Mouse (Mus musculus) liver, adult 2 months (tissue): ENCODE measurements around the gene Prss21. TPM values are rescaled to one million over a fixed set of nuclear protein-coding genes. Genes with fewer than 3 reads are reported as not detected.

Experiments used
- DNase-seq: peaks from one replicate; pipeline ENCODE4 v3.0.0-alpha.2; 2011; ENCODE audit warnings: low read depth, low spot score; ENCODE audit errors: extremely low read depth
- H3K27ac ChIP-seq: fragments of 200-500 bp; replicated peaks from 2 replicates; pipeline ENCODE4 v1.5.1; 2012; ENCODE audit warnings: low read depth, mild to moderate bottlenecking, control low read depth, inconsistent platforms, low read length; ENCODE audit not compliant: insufficient read depth
- H3K27me3 ChIP-seq: fragments of 200-500 bp; 2 replicates; pipeline ENCODE4 v1.6.1; 2012; ENCODE audit warnings: mild to moderate bottlenecking, moderate library complexity, low read length, inconsistent platforms; ENCODE audit not compliant: control insufficient read depth, insufficient read depth
- H3K36me3 ChIP-seq: fragments of 200-500 bp; 2 replicates; pipeline ENCODE4 v1.6.1; 2012; ENCODE audit warnings: low read length, inconsistent platforms; ENCODE audit not compliant: control insufficient read depth, insufficient read depth
- H3K4me1 ChIP-seq: fragments of 200-500 bp; 2 replicates; pipeline ENCODE4 v1.6.1; 2011; ENCODE audit warnings: low read length; ENCODE audit not compliant: control insufficient read depth, insufficient read depth
- H3K4me3 ChIP-seq: fragments of 200-500 bp; 2 replicates; pipeline ENCODE4 v1.5.1; 2011; ENCODE audit warnings: low read depth, mild to moderate bottlenecking, control low read depth, low read length, moderate library complexity; ENCODE audit not compliant: insufficient read depth
- H3K79me2 ChIP-seq: fragments of 200-500 bp; 2 replicates; pipeline ENCODE4 v1.6.1; 2012; ENCODE audit warnings: inconsistent platforms, mild to moderate bottlenecking, low read length, moderate library complexity; ENCODE audit not compliant: control insufficient read depth, insufficient read depth
- H3K9ac ChIP-seq: fragments of 200-500 bp; 2 replicates; pipeline ENCODE4 v1.6.1; 2012; ENCODE audit warnings: low read depth, mild to moderate bottlenecking, control low read depth, inconsistent platforms, low read length
- CTCF ChIP-seq: fragments of 200-500 bp; IDR thresholded peaks from 2 replicates; pipeline ENCODE4 v1.5.1; 2011; ENCODE audit warnings: low read depth, low read length, control low read depth
- POLR2A ChIP-seq: fragments of 200-500 bp; IDR thresholded peaks from 2 replicates; pipeline ENCODE4 v1.6.1; 2011; ENCODE audit warnings: low read length, control low read depth; ENCODE audit not compliant: insufficient read depth; ENCODE audit errors: extremely low read depth
- WGBS: fragments of 180-500 bp; shearing (Covaris S2); methylation state at CpG from one replicate; pipeline ENCODE4 v1.1.7; 2018; 5-methylcytosine and 5-hydroxymethylcytosine counted together
- polyA plus RNA-seq: library from polyadenylated mRNA; depleted of rRNA; stranded (reverse); fragments of >200 nt; gene quantifications from 2 replicates; pipeline ENCODE4 v1.2.3, GENCODE M21; 2012
- total RNA-seq: library from RNA; depleted of rRNA; stranded (reverse); fragments of >200 nt; gene quantifications from 2 replicates; pipeline ENCODE4 v1.2.3, GENCODE M21; 2014

Gene Prss21
- total and polyA plus RNA-seq, 2 experiments = not detected

- Histone ChIP-seq H3K9ac (no peak overlapping the region), H3K4me3 (no peak overlapping the region), H3K36me3 (no peaks in the 10 kb centered on the region), H3K4me1 (no peaks in the 10 kb centered on the region), H3K79me2 (no peaks in the 10 kb centered on the region), H3K27me3 (no peaks in the 10 kb centered on the region), H3K27ac (no peak overlapping the region)
- TF ChIP-seq POLR2A (no peak), CTCF (peak; percentile 88)
- WGBS = 39% methylated on average over 5 of the region's 5 CpGs
- DNase-seq = peak; percentile 19
These were observed 14.6 kb upstream of the Prss21 start for GRCm38 (mm10) chr17:23853292-23853691.

DNA sequence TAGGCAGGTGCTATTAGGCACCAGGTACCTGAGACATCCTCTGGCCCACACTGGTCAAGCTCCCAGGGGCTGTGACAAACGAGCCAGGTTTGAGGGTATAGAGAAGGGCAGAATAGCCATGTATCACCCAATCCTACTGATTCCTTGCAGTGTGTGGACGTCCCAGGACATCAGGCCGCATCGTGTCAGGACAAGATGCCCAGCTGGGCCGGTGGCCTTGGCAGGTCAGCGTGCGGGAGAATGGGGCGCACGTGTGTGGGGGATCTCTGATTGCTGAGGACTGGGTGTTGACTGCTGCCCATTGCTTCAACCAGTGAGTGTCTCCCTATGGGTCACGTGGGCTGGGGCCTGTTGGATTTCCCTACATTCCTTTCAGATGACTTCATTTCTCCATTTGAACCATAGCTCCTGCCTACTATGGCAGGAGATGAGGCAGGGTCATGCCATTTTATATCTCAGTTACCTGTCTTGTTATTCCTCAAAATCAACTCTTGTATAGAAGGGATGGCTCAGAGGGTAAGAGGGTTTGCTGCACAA lies 13.6 kb upstream of the Prss21 start:
- DNase-seq = no peak
- no peak overlapping the region for H3K4me3 ChIP-seq
- WGBS = 90% methylated on average over 10 of the region's 10 CpGs

GRCm38 (mm10) chr17:23857193-23857592 lies 10.7 kb upstream of the Prss21 start:
- no peak overlapping the region for H3K9ac ChIP-seq
- H3K27me3 ChIP-seq = no peaks in the 10 kb centered on the region
- H3K27ac ChIP-seq = no peak overlapping the region
- DNase-seq = no peak
- H3K79me2 ChIP-seq = no peaks in the 10 kb centered on the region
- no peaks in the 10 kb centered on the region for H3K4me1 ChIP-seq
- no peak overlapping the region for H3K4me3 ChIP-seq
- no peak for TF ChIP-seq POLR2A
- no peak for TF ChIP-seq CTCF
- 95% methylated on average over 6 of the region's 6 CpGs for WGBS
- H3K36me3 ChIP-seq = no peaks in the 10 kb centered on the region

More for the DNA sequence above, 13.6 kb upstream of the Prss21 start:
- Histone ChIP-seq H3K9ac (no peak overlapping the region), H3K4me1 (no peaks in the 10 kb centered on the region), H3K79me2 (no peaks in the 10 kb centered on the region), H3K36me3 (no peaks in the 10 kb centered on the region), H3K27me3 (no peaks in the 10 kb centered on the region), H3K27ac (no peak overlapping the region)
- no peak for TF ChIP-seq CTCF
- TF ChIP-seq POLR2A = no peak

- 76% methylated on average over 2 of the region's 2 CpGs for WGBS
- Histone ChIP-seq H3K4me3 (no peak overlapping the region), H3K27me3 (no peaks in the 10 kb centered on the region), H3K4me1 (no peaks in the 10 kb centered on the region), H3K27ac (no peak overlapping the region), H3K36me3 (no peaks in the 10 kb centered on the region), H3K9ac (no peak overlapping the region), H3K79me2 (no peaks in the 10 kb centered on the region)
- TF ChIP-seq CTCF = no peak
- no peak for TF ChIP-seq POLR2A
- no peak for DNase-seq
These were observed 9.9 kb upstream of the Prss21 start for GRCm38 (mm10) chr17:23857913-23858312.

DNA sequence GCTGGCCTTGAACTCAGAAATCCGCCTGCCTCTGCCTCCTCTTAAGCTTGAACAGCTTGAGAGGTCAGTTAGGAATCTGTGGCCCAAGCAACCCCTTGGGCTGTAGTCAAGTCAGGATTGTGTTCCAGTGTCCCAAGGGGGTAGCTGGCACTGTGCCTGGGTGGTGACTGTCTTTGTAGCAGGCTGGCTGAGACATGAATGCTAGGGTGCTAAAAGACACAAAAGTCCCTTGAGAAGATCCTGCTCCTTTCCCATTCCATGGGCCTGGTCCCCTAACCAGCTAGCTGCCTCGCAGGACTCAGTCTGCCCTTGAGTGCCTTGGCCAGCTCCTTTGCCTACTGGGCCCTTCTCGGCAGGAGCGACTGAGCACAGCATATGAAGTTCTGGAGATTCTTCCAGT lies 4.9 kb upstream of the Prss21 start:
- WGBS = 93% methylated on average over 4 of the region's 4 CpGs
- Histone ChIP-seq H3K27me3 (no peaks in the 10 kb centered on the region), H3K4me1 (no peaks in the 10 kb centered on the region), H3K79me2 (no peaks in the 10 kb centered on the region), H3K27ac (no peak overlapping the region), H3K4me3 (no peak overlapping the region), H3K9ac (no peak overlapping the region), H3K36me3 (no peaks in the 10 kb centered on the region)
- no peak for DNase-seq
- TF ChIP-seq POLR2A = no peak
- no peak for TF ChIP-seq CTCF

DNA sequence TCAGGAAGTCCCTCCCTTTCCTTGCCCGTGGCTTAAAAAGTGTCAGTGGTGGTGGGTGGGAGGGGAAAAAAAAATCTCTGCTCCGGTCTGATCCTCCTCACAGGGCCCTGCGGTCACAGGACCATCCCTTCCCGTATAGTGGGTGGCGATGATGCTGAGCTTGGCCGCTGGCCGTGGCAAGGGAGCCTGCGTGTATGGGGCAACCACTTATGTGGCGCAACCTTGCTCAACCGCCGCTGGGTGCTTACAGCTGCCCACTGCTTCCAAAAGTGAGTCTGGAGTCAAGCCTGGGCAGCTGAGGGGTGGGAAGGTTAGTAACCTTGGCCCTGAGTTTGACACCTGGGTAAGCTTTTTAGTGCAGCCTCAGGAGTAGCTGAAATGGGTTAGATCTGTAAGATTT lies 657 bp downstream of the Prss21 start:
- Histone ChIP-seq H3K4me3 (no peak overlapping the region), H3K36me3 (no peaks in the 10 kb centered on the region), H3K9ac (no peak overlapping the region), H3K4me1 (no peaks in the 10 kb centered on the region), H3K27ac (no peak overlapping the region), H3K27me3 (no peaks in the 10 kb centered on the region), H3K79me2 (no peaks in the 10 kb centered on the region)
- WGBS = 85% methylated on average over 11 of the region's 11 CpGs
- TF ChIP-seq POLR2A (no peak), CTCF (no peak)
- DNase-seq = no peak
